Mouse (Mus musculus) lung, postnatal 36 days (tissue): ENCODE results near the gene Cd93.
A peak's percentile ranks its signal among the peaks of the same experiment; 100 is the strongest.

Source experiments
- DNase-seq: peaks from one replicate; pipeline ENCODE4 v3.0.0; 2022; ENCODE audit warnings: mixed read lengths

The Cd93 gene

GRCm38 (mm10) chr2:148441421-148441820 is 1.9 kb downstream of the Cd93 start:
- DNase-seq, result no peak

DNA sequence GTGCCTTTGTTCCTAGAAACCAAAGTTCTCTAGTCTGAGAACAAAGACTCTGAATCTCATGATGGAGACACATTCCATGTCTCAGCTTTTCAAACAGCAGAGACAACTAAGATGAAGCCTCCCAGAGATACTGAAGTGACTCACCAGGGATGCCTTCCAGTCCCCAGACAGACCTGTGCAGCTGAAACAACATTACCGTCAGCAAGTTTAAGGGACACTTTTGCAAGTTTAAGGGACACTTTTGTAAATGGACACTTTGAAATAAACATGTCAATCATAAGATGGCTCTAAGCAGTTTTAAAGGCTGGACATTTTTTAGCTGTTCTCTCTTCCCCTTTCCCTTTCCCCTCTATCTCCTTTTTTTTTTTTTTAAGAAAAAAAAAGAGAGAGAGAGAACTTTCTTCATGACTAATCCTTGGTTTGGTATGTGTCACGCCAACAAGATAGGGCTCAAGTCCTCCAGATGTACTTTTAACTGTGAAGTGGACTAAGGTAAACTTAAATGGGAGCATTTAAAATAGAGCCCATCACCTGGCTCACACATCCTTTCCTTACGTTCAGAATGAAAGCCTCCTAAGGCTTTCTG is 3.6 kb downstream of the Cd93 start:
- DNase-seq, result no peak

GRCm38 (mm10) chr2:148436285-148436684 is 7.1 kb downstream of the Cd93 start:
- DNase-seq, result no peak

GRCm38 (mm10) chr2:148432346-148432745 is 11.0 kb downstream of the Cd93 start:
- no peak for DNase-seq

DNA sequence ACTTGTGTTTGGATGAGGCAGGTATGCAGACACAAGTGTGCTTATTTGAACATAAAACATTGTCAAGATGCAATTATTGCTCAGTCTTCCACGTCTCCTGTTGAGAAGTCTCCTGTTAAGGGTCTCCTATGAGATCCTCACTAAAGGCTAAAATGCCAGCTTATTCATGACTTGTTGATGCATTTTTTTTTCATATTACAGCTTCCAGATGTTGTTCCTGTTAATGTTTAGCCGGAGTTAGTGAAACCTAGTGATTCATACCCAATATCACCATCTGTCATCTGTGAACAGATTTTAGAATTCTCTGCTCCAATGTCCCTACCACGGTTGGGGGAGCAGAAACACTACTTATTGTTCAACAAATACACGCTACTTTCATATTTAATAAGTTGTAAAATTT is 12.4 kb downstream of the Cd93 start:
- DNase-seq, result no peak

DNA sequence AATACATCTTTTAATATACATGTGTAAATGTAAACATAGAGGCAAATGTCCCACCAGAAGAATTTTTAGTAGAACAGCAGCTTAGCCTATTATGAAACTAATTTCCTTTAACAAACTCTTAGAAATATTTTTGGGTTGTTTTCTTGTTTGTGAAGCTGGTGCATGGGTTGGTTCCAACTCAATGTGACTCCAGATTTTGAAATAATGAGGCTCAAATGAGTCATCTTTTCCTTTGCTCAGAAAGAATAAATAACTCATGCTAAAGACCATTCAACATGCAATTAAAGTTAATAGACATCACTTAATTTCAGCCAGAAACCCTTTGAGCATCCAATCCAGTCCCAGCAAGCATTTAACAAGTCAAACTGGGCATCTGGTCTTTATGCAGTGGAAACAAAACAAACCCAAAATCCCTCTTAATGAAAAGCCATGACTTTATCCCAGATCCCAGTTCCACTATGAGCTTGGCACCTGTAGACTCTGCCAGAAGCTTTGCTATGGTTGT is 14.3 kb downstream of the Cd93 start:
- peak; percentile 45 for DNase-seq

GRCm38 (mm10) chr2:148428523-148428922 is 14.8 kb downstream of the Cd93 start:
- DNase-seq, result peak; percentile 49

DNA sequence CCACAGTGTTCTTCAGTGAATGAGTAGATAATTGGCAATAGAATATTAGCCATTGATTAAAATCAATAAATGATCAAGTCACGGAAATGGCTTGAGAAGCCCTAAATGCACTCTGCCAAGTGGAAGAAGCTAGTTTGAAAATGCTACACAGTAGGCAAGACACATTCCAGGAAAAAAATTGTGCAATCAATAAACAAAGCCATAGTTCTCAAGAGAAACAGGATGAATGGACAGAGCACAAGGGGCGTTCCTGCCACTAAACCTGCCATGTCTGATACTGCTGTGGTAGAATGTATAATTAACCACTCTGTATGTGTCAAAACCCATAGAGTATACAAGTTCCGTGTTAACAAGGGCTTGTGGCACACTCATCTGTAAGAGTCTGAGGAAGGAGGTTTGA is 15.8 kb downstream of the Cd93 start:
- DNase-seq, result peak; percentile 33

DNA sequence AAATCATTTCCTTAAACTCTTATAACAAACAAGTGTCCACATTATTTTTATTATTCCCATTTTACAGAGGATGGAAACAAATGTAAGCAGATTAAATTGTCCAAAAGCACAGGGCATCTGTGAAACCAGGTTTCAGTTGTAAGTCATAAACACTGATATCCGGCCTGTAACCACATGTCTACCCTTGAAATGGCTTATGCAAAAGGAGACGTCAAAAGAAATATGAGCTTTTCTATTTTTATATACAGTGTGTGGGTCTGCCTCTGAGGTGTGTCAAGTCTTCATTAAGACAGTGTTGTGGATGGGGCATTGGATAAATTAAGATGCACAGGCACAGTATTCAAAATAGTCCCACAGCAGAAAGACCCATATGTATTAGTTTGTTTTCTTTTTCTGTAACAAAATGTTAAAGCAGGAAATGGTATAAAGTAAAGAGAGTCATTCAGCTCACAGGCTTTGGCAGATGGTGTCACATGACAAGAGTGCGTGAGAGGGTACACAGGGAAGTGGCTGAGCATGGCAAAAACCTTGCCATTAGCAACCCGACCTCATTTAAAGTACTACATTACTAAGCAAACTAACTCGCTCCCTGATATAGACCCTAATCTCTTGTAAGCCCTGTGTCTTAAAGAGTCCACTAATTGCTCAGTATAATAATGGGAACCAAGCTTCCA is 17.5 kb downstream of the Cd93 start:
- no peak for DNase-seq

GRCm38 (mm10) chr2:148421706-148422105 is 21.7 kb downstream of the Cd93 start:
- no peak for DNase-seq

DNA sequence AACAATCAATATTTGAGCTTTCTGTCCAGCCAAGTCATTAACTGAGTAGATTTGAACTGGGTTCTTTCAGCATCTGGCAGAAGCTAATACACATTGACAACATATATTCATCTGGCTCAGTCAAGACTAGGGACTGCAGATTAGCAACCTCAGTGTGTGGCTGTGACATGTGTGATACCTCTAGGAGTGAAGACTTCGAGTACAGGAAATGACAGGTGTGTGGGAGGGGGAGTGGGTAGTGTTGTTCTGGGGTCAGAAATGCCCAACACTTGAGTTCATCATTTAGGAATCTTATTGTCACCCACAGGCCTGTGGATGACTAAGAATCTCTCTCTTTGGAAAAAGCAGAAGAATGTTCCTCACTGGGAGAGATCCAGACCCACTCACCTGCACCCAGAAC is 22.3 kb downstream of the Cd93 start:
- DNase-seq, result no peak

DNA sequence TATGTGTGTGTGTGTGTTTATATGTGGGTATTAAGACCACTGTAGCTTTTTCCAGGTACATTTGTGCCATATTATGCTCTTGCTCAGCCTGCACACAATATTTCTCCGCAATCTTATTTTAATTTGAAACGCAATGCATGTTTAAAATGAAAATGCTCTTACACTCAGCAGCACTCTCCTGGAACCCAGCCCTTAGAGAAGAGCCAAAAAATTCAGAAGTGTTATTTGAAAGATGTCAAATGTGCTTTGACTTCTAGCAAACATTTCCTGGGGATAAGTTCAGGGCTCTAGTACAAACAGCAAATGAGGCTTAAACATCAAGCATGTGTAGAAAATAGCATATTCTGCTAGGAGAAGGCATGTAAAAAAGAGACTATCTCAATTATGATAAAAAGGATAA is 23.6 kb downstream of the Cd93 start:
- no peak for DNase-seq

- no peak for DNase-seq
Measured at GRCm38 (mm10) chr2:148419151-148419550, 24.2 kb downstream of the Cd93 start.

- DNase-seq, result no peak
Measured at GRCm38 (mm10) chr2:148409821-148410220, 33.5 kb downstream of the Cd93 start.

- DNase-seq, result peak; percentile 95
Measured at GRCm38 (mm10) chr2:148409141-148409540, 34.2 kb downstream of the Cd93 start.

GRCm38 (mm10) chr2:148408761-148409120 is 34.6 kb downstream of the Cd93 start:
- DNase-seq, result no peak

DNA sequence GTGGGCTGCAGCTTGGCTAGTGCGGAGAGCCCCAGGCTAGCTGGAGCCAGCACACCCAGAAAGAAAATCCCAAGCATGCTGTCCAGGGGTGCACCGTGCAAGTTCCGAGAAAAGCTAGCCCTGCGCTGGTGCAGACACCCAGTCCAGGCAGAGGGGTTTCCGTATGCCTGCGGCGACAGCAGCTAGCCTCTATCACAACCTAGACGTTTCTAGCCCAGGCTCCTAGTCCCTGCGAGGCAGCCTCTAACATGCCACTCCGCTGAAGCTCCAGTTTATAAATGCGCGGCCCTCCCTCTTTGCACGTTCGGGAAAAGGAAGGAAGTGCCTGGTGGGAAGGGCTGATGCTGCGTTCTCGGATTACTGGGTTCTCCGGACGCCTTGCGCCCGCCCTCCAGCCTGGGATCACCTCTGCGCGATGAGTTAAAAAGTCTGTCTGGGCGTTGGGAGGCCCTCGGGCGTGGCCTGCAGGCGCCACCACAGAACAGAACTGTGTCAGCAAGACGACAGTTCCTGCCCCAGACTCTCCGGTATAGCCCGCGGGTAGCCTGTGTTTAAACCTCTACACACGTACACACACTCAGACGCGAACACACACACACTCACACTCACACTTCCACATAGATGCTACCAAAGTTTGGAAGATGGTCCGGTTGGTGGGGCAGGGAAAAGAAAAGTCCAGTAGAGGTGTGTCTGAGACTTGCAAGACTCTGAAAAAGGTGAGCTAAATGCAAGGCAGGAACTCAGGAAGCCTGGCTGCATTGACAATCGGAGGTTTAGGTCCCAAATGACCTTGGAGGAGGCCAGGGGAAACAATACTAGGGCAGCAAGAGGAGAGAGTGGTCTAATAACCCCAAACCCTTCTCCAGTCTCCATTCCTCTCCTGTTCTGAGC is 35.2 kb downstream of the Cd93 start, which contains the start of gene Thbd:
Thbd (minus strand) TSS at position 319 of the 891 bp plus-strand sequence.
- peak; percentile 94 for DNase-seq

- DNase-seq, result peak; percentile 67
Measured at GRCm38 (mm10) chr2:148406971-148407869, 36.1 kb downstream of the Cd93 start.

DNA sequence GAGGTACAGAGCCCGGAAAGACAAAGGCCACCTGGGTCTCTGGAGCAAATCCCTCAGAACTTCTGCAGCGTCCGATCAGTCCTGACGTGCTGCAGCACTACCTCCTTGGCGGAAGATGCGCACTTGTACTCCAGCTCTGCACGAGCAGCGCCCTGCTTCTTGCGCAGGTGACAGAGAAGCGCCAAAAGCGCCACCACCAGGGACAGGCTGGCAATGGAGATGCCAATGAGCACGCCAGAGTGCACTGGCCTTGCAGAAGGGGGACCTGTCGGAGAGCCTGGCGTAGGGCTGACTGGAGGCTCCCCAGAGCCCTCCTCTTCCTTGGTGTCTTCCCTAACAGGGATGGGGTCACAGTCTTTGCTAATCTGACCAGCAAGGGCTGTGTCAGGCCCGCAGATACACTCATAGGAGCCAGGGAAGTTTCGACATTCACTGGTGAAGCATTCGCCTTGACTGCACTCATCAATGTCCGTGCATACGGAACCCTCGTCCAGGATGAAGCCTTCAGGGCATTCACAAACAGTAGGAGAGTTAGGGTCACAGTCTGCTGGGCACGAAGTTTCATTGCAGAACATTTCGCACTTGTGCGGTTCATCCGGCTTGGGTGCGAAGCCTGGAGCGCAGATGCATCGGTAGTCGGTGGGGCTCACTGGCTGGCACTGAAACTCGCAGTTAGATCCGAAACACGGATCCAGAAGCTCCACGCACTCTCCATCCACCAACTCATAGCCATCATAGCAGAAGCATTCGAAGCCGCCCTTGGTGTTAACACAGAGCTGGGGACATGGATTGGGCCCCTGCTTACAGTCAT is 37.0 kb downstream of the Cd93 start:
- DNase-seq, result peak; percentile 78

- DNase-seq, result no peak
Measured at GRCm38 (mm10) chr2:148404906-148405305, 38.5 kb downstream of the Cd93 start.

DNA sequence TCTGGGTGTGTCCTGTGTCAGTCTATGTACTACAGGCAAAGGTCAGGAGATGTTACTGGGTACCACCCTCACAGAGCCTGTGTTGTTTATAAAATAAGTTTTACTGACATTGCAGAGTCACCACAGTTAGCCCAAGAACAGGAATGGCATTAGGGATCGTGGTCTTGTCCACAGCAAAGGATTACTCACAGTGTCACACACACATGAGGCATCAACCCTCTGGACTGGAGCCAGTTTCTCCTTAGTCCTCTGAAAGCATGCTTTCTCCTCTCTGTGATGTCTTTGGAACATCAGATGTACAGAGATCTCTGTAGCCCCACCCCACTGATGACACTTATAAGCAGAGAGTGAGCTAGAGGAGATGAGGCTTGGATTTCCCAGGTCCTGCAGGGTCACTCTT is 41.1 kb downstream of the Cd93 start:
- peak; percentile 40 for DNase-seq
